Mouse (Mus musculus) layer of hippocampus, adult 2 months (tissue): Measurements from ENCODE around the gene Dgki. TPM values are rescaled to one million over a fixed set of nuclear protein-coding genes. Genes with fewer than 3 reads are reported as not detected.

Source experiments
- DNase-seq, 2 experiments: peaks; one replicate each; pipeline ENCODE4 v3.0.0; 2022; ENCODE audit warnings: low spot score in 2 of 2
- H3K27ac ChIP-seq: fragments of 200-600 bp; 2 replicates; pipeline ENCODE4 v1.8.1; 2022
- H3K4me3 ChIP-seq: fragments of 200-600 bp; 2 replicates; pipeline ENCODE4 v1.8.1; 2022; ENCODE audit warnings: mild to moderate bottlenecking
- CTCF ChIP-seq: fragments of 200-600 bp; conservative IDR thresholded peaks from 2 replicates; pipeline ENCODE4 v1.8.1; 2022; ENCODE audit warnings: antibody characterized with exemption, mild to moderate bottlenecking, moderate library complexity
- total RNA-seq, 2 experiments: library from RNA; stranded (reverse); gene quantifications; 2 replicates each; pipeline ENCODE4 v1.2.3; 2021

The Dgki gene
- total RNA-seq, 2 experiments from 2014 or later, result 88.6 to 89.5 TPM

DNA sequence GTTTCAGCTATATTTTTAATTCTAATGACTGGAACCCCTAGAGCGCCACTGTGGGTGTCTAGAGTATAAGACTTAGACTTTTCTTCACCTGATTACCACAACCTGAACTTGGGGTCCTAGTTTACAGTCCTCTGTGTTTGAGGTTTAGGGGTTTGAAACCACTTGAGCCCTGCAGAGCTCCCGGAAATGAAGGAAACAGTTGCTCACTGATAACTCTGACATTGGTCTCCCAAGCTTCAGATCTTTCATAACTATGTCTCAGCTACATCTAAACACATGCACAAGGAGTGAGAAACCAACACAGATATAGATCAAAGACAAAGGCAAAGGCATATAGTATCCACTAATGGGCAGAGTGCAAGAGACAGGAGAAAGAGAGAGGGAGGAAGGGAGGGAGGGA lies 271.7 kb downstream of the Dgki start:
- DNase-seq, result no peak
- Histone ChIP-seq H3K4me3 (no peak overlapping the region), H3K27ac (no peak overlapping the region)
- no peak for TF ChIP-seq CTCF

DNA sequence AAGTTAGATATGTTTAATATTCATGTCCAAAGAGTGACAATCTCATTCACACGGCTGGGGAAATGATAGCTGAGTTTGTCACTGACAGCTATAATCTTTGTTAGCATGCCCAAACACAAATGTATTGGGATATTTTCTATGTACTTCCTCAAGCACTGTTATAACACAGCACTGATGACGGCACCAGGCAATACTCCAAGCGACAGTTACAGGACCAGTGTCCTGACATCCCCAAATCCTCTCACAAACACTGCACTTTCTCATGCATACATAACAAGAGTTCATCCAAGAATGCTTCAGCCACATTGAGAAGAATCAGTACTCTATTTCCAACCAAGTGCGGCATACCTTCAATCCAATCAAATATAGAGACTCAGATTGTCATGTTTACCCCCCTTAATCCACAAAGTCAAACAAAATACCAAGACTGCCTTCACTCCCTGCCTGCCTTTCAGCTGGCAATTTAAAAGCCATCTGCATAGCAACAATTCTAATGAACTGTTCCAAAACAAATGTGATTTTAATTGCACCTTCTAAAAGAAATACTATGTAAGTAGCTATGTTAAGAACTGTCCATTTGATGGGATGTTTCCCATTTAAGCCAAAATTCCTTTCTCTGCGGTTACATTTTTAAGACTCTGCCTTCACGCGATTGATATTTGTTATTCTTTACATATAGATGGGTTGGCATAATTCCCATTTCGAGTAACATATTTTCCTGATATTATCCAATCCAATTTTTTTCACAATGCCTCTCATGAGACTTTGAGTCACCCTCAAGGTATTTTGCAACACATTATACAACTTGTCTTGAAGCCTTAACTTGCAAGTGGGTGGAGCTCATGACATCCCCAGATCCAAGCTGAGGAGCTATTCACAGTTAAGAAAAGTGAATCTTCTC lies 273.4 kb downstream of the Dgki start:
- Histone ChIP-seq H3K4me3 (no peak overlapping the region), H3K27ac (peak overlapping the region; percentile 62)
- TF ChIP-seq CTCF, result no peak
- DNase-seq, result peak in 1 of 2 experiments; percentile 38

DNA sequence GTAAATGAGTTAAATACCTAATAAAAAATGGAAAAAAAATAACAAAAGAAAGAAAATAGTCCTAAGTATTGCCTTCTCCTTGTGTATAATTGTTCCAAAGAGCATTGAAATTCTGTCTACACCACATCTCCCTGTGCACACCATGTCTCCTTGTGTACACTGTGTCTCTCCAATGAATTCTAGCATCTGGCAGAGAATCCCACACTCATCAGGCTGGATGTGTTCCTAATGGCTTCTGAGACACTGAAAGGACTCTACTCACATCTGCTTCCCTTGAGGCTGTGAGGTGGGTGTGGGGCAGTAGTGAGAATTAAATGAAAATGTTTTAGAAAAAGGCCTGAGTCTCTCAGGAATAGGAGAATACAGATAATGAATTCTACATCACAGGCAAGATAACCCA lies 283.9 kb downstream of the Dgki start:
- no peak for TF ChIP-seq CTCF
- no peak overlapping the region for H3K4me3 ChIP-seq
- H3K27ac ChIP-seq, result no peak overlapping the region
- no peak for DNase-seq

DNA sequence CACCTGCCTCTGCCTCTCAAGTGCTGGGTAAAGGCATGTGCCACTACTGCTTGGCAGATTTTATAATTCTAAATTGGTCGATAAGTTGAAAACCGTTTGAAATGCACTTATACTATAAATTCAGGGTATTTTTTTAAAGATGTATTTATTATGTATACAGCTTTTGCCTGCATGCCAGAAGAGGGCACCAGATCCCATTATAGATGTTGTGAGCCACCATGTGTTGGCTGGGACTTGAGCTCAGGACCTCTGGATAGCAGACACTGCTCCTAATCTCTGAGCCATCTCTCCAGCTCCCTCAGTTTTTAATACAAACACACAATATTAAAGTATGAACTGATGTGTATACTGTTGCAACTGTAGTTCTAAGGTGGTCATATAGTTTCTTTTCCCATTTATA lies 288.4 kb downstream of the Dgki start:
- peak; percentile 43 for TF ChIP-seq CTCF
- no peak overlapping the region for H3K4me3 ChIP-seq
- DNase-seq, result no peak
- H3K27ac ChIP-seq, result no peak overlapping the region

DNA sequence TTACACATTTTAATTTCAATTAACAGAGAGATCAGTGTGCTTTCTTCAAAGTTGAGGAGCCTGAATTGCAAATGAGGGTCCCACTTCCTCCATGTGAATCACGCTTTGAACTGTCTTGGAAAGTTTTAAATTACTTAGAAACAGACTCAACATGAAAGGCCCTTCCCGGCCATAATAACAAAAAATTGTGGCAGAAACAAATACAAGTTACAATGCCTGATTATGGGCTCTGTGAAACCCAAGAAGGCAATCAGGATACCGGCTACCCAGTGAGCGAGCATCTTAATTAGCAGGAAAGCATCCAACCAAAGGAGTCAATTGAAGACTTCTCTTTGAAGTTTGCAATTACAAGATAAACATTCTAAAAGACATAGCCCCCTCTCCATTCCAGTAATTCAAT lies 292.4 kb downstream of the Dgki start:
- TF ChIP-seq CTCF, result no peak
- no peak for DNase-seq
- Histone ChIP-seq H3K4me3 (no peak overlapping the region), H3K27ac (no peak overlapping the region)

DNA sequence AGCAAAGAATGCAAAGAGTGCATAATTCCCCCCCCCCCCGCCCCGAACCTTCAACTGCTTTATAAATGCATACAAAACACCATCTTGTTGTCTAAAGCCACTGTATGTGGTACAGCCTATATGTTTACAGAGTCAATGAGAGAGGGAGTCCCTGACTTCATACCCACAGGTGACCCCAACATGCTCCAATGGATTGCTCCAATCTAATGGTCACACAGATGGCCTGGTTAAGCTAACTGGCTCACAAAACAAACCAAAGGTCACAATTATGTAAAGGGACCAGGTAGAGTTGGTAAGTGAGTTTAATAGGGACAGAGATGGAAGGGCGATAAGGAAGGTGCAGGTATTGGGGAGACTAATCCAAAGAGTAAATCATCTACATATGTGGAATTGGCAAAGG lies 295.1 kb downstream of the Dgki start:
- no peak for DNase-seq
- no peak overlapping the region for H3K4me3 ChIP-seq
- no peak for TF ChIP-seq CTCF
- no peak overlapping the region for H3K27ac ChIP-seq

DNA sequence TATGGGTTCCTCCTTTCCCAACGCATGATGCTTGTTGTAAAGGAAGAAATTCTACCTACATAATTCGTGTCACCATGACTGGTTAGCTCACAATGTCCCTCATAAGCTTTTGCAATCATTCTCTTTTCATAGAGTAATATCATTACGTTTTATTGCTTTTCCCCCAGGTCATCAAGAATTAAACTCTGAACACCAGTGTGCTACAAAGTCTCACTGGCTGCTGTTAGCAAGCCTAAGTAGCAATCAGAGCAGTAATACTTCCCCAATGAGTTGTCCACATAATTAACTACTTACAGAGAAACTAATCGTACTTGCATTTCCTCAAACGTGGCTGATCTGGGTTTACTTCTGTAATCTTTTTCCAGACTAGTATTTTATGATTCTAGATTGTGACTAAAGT lies 296.7 kb downstream of the Dgki start:
- no peak for DNase-seq
- no peak overlapping the region for H3K27ac ChIP-seq
- TF ChIP-seq CTCF, result no peak
- no peak overlapping the region for H3K4me3 ChIP-seq

DNA sequence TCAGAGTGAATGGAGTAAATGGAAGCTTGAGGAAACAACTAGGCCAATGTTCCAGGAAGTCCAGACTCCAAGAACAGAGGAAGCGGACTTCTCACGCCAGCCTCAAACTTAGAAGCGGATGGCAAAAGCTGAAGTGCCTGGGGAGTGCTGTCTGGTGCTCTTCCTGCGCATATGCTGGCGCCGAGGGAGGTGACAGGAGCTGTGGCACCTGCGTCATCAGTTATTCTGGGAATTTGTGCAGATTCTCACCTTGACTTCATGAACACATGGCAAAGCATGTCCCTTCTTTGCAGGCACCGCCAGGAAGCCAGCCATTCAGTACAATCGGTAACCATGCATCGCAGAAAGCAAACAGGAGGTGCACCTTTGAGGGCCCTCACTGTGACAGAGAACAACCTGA lies 301.0 kb downstream of the Dgki start:
- Histone ChIP-seq H3K4me3 (no peak overlapping the region), H3K27ac (no peak overlapping the region)
- no peak for TF ChIP-seq CTCF
- DNase-seq, result no peak

DNA sequence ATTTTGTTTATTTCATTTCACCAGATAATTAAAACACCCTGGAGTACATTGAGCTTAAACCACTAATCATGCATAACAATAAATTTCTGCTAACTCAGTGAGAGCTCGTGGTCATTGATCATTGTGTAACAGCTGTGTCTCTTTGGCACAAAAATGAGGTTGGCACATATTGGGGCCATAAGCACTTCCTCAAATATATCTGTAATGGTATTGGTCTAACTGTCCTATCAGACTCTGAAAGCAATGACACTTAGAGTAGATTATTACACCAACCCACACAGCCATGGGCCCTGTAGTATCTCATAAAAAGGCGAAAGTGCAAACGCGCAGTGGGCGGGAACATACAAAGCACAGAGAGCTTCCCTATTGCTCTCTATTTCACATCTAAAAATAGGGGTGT lies 305.7 kb downstream of the Dgki start:
- no peak for DNase-seq
- Histone ChIP-seq H3K27ac (no peak overlapping the region; the same call in 1 of the 2 replicates), H3K4me3 (no peak overlapping the region)
- no peak for TF ChIP-seq CTCF

DNA sequence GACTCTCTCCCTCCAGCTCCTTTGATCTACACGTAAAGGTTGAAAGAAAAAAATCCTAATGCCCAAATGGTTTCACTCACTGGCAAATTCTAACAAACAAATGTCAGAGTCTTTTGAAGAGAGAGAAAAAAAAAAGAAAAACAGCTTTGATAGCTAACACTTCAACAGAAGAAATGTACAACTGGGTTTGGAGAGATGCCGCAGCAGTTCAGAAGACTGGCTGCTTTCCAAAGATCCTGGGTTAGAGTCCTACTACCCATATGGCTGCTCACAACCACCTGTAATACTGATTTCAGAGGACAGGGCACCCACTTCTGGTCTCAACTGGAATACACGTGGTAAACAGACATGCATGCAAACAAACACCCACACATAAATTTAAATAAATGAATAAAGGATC lies 309.8 kb downstream of the Dgki start:
- DNase-seq, result peak in 1 of 2 experiments; percentile 35
- Histone ChIP-seq H3K27ac (no peak overlapping the region), H3K4me3 (no peak overlapping the region)
- TF ChIP-seq CTCF, result no peak

DNA sequence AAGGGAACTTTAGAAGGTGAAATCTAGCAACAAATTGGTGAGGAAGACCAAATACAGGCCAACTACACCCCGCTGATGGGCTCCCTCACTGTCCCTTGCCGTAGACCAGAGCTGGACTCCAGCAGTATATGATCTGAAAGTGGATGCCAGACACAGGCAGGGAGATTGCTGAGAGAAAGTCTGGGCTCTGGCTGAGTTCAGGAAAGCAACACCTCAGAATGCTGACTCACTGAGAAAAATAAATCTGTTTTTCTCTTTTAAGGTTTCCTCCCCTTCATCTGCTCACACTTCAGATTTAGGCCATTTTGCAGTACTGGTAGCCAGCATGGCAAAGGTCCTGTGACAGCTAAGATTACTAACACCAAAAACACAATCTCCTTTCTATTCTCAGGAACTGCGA lies 311.2 kb downstream of the Dgki start:
- DNase-seq, result no peak
- no peak for TF ChIP-seq CTCF
- Histone ChIP-seq H3K4me3 (no peak overlapping the region), H3K27ac (no peak overlapping the region; the same call in 1 of the 2 replicates)

DNA sequence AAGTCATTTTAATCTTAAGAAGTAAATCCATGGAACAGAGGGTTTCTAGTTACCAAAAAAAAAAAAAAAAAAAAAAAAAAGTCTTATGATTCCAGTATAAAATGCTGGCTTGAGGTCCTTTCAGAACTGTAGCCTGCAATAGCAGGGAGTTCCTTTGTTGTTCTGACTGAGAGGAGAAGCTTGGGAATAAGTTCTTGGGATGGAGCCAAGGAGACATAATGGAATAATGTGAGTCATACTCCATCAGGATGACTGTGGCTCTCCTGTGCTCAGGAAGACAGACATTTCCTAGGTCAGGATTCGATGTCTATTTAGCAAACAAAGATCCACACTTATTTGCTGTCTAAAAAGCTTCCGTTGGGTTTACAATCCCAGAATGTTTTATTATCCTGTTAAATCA lies 318.3 kb downstream of the Dgki start:
- Histone ChIP-seq H3K27ac (peak overlapping the region; percentile 49), H3K4me3 (no peak overlapping the region)
- no peak for TF ChIP-seq CTCF
- DNase-seq, result peak; percentile 41 to 61

DNA sequence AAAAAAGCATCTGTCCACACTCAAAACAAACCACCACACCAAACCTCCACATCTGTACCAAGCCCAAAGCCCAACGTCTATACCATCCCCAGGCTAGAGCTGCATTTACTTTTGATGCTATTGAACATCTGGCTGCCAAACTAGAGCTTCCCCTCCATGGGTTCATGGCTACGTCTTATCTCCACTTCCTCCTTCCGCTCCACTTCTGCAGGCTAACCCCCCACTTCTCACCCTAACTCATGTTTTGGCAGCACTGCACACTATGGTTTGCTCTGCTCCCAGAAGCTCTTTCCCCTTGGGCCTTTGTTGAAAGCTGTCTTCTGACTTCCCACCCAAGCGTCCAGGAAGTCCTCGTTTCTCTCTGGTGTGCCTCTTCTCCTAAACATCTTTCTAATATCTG lies 319.5 kb downstream of the Dgki start:
- no peak for TF ChIP-seq CTCF
- DNase-seq, result no peak
- Histone ChIP-seq H3K4me3 (no peak overlapping the region), H3K27ac (no peak overlapping the region)

DNA sequence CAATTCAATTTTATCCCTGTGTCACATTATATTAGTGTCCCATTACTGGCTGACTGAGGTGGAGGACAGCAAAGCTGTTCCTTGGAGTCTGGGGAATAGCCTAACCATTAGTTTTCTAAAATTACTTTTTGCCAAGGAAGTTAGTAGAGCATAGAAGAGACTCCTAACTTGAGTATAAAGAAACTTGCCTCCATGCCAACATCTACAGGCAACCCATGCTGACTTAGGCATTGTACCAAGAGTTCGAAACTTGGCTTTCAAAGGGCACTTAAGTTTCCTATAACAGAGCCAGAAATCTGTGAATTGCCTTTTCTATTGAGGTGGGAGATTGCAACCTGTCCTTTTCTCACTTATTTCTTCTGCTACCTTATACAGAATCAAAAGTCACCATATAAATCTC lies 321.8 kb downstream of the Dgki start:
- H3K4me3 ChIP-seq, result no peak overlapping the region

More for the DNA sequence above, 321.8 kb downstream of the Dgki start:
- DNase-seq, result no peak
- no peak overlapping the region for H3K27ac ChIP-seq
- TF ChIP-seq CTCF, result no peak
